Mouse (Mus musculus): ENCODE data around the gene B4galnt4. TPM values are rescaled to one million over a fixed set of nuclear protein-coding genes. Genes with fewer than 3 reads are reported as not detected.

Gene B4galnt4
- polyA plus RNA-seq, 1 experiment from 2014 or later, result 1.2 TPM

DNA sequence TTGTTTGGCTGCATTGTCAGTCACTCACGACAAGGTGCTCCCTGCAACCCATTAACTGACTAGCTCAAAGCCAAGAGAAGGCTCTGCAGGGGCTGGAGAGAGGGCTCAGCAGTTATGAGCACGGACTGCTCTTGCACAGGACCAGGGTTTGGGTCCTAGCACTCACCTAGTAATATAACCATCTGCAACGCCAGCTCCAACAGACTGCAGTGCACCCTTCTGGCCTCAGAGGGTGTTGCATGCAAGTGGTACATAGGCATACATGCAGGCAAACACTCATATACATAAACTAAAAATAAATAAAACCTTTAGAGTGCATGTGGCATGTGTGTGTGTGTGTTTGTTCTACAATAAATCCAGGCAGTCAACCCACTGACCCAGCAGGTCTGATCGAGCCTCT is 5.1 kb upstream of the B4galnt4 start:
- TF ChIP-seq CTCF (IDR thresholded peaks at IDR 0.05; ENCODE audit: low read depth) (peak; percentile 40; the same call in 1 of the 2 replicates), EP300 (optimal IDR thresholded peaks at IDR 0.05) (no peak)
- no peak for ATAC-seq (ENCODE audit: low FRiP score, low TSS enrichment)
- Histone ChIP-seq H3K27ac (replicated peaks) (no peak overlapping the region), H3K9ac (ENCODE audit: low read length) (no peak overlapping the region), H3K4me2 (replicated peaks; ENCODE audit: low read depth) (no peak overlapping the region), H3K9me3 (ENCODE audit: control insufficient read depth, low read length) (no peaks in the 10 kb centered on the region), H3K36me3 (ENCODE audit: control insufficient read depth, insufficient read depth, low read length) (no peaks in the 10 kb centered on the region), H3K27me3 (ENCODE audit: control insufficient read depth, insufficient read depth, low read length) (no peaks in the 10 kb centered on the region), H3K4me3 (ENCODE audit: low read depth, low read length) (no peak overlapping the region), H3K4me1 (replicated peaks; ENCODE audit: control insufficient read depth, insufficient read depth) (0 out of 2 replicates have a peak, but pooled peaks cover 4% of the 10 kb centered on the region)
- 76% methylated on average over 4 of the region's 4 CpGs for WGBS
- no peak for DNase-seq (ENCODE audit: low spot score)

DNA sequence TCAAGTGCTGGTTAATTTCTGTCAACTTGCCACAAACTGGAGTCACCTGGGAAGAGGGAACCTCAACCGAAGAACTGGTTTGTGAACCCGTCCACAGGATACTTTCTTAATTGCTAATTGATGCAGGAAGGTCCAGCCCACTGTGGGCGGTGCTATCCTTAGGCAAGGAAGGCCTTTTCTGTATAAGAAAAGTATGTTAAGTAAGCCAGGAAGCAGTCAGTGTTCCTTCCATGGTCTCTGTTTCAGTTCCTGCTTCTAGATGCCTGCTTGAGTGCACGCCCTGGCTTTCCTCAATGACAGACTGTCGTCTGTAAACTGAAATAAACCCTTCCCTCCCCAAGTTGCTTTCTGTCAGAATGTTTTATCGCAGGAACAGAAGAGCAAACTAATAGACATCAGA is 3.9 kb upstream of the B4galnt4 start:
- Histone ChIP-seq H3K4me3 (ENCODE audit: low read depth, low read length) (no peak overlapping the region), H3K4me1 (replicated peaks; ENCODE audit: control insufficient read depth, insufficient read depth) (0 out of 2 replicates have a peak, but pooled peaks cover 4% of the 10 kb centered on the region), H3K27me3 (ENCODE audit: control insufficient read depth, insufficient read depth, low read length) (no peaks in the 10 kb centered on the region), H3K4me2 (replicated peaks; ENCODE audit: low read depth) (no peak overlapping the region), H3K36me3 (ENCODE audit: control insufficient read depth, insufficient read depth, low read length) (no peaks in the 10 kb centered on the region), H3K9me3 (ENCODE audit: control insufficient read depth, low read length) (no peaks in the 10 kb centered on the region), H3K9ac (ENCODE audit: low read length) (no peak overlapping the region), H3K27ac (replicated peaks) (no peak overlapping the region)
- ATAC-seq (ENCODE audit: low FRiP score, low TSS enrichment) (no peak), DNase-seq (ENCODE audit: low spot score) (no peak)
- WGBS, result 77% methylated on average over 6 of the region's 6 CpGs
- no peak for TF ChIP-seq CTCF (IDR thresholded peaks at IDR 0.05; ENCODE audit: low read depth)
- no peak for TF ChIP-seq EP300 (optimal IDR thresholded peaks at IDR 0.05)

DNA sequence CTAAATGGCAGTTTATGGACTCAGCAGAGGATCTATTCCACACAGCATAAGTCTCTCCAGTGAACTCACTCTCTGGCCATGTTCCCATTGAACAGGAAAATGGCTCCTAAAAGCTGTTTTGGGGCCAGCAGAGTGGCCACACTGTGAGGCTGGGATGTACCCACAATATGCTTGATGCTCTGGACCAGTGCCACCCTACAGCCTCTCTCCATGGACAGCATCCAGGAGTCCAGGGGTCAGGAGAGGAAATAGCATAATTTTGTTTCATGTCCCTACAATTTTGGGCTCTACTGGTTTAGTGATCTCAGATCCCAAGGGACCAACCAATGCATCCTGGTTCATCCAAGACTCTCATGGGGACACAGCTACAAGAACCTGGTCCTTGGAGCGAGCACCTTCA is 3.4 kb upstream of the B4galnt4 start:
- H3K9ac ChIP-seq (ENCODE audit: low read length), result no peak overlapping the region
- no peak overlapping the region for H3K27ac ChIP-seq (replicated peaks)
- TF ChIP-seq EP300 (optimal IDR thresholded peaks at IDR 0.05) (no peak), CTCF (IDR thresholded peaks at IDR 0.05; ENCODE audit: low read depth) (no peak)
- no peaks in the 10 kb centered on the region for H3K36me3 ChIP-seq (ENCODE audit: control insufficient read depth, insufficient read depth, low read length)
- H3K4me3 ChIP-seq (ENCODE audit: low read depth, low read length), result no peak overlapping the region
- no peak for ATAC-seq (ENCODE audit: low FRiP score, low TSS enrichment)
- H3K27me3 ChIP-seq (ENCODE audit: control insufficient read depth, insufficient read depth, low read length), result no peaks in the 10 kb centered on the region
- H3K9me3 ChIP-seq (ENCODE audit: control insufficient read depth, low read length), result no peaks in the 10 kb centered on the region
- DNase-seq (ENCODE audit: low spot score), result no peak
- H3K4me2 ChIP-seq (replicated peaks; ENCODE audit: low read depth), result no peak overlapping the region
- 0 out of 2 replicates have a peak, but pooled peaks cover 4% of the 10 kb centered on the region for H3K4me1 ChIP-seq (replicated peaks; ENCODE audit: control insufficient read depth, insufficient read depth)
- WGBS, result 89% methylated on average over 1 of the region's 1 CpGs

DNA sequence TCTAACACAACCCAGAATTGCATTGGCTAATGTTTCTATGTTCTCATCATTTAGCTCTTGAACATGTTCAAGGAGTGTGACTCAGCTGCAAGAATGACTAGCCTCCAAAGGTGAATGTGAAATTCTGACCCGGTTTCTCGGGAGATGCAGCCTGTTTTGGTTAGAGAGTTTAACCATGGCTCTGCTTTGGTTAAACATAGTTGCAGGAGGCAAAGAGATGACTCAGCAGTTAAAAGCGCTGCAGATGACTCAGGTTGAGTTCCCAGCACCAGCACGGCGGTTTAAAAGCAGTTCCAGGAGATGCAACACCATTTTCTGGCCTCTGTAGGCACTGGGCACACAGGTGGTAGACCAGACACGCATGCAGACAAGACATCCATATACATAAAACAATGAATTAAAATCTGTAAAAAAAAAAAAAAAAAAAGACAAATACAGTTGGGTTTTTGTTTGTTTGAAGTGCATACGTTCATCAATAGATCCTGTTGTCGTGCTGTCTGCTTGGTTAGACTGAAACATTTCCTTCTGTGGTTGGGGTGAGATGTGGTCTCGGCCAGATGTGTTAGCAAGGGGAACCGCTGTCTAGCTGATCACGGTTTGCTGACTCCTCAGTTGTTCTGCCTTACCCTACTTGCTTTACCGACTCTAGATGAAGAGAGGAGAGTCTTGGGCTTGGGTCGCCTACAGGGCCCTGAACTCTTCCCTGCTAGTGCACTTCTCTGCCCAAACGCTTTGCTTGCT is 2.1 kb upstream of the B4galnt4 start:
- Histone ChIP-seq H3K27me3 (ENCODE audit: control insufficient read depth, insufficient read depth, low read length) (no peaks in the 10 kb centered on the region), H3K27ac (replicated peaks) (no peak overlapping the region), H3K9me3 (ENCODE audit: control insufficient read depth, low read length) (no peaks in the 10 kb centered on the region), H3K4me3 (ENCODE audit: low read depth, low read length) (no peak overlapping the region), H3K4me1 (replicated peaks; ENCODE audit: control insufficient read depth, insufficient read depth) (0 out of 2 replicates have a peak, but pooled peaks cover 4% of the 10 kb centered on the region), H3K9ac (ENCODE audit: low read length) (no peak overlapping the region), H3K36me3 (ENCODE audit: control insufficient read depth, insufficient read depth, low read length) (no peaks in the 10 kb centered on the region), H3K4me2 (replicated peaks; ENCODE audit: low read depth) (no peak overlapping the region)
- no peak for DNase-seq (ENCODE audit: low spot score)
- no peak for ATAC-seq (ENCODE audit: low FRiP score, low TSS enrichment)
- WGBS, result 87% methylated on average over 14 of the region's 14 CpGs
- TF ChIP-seq EP300 (optimal IDR thresholded peaks at IDR 0.05) (no peak), CTCF (IDR thresholded peaks at IDR 0.05; ENCODE audit: low read depth) (no peak)

DNA sequence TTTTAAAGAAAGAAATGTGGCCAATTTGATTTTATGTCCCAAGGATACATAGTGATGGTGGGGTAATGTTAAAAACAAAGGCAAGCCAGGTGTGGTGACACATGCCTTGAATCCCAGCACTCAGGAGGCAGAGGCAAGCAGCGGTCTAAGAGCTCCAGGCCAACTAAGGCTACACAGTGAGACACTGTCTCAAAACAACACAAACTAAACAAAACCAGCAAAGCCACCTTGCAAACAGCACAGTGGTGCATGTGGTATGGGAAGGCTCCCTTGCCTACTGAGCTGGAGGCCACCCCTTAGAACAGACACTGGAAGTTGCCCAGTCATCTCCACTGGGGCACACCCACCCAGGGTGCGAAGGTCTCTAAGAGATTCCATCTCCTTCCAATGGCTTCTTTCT is 975 bp upstream of the B4galnt4 start:
- Histone ChIP-seq H3K27me3 (ENCODE audit: control insufficient read depth, insufficient read depth, low read length) (no peaks in the 10 kb centered on the region), H3K9me3 (ENCODE audit: control insufficient read depth, low read length) (no peaks in the 10 kb centered on the region), H3K4me2 (replicated peaks; ENCODE audit: low read depth) (peak overlapping the region; percentile 97; the same call in 1 of the 2 replicates), H3K9ac (ENCODE audit: low read length) (no peak overlapping the region), H3K27ac (replicated peaks) (no peak overlapping the region), H3K4me3 (ENCODE audit: low read depth, low read length) (no peak overlapping the region; the same call in 1 of the 2 replicates), H3K4me1 (replicated peaks; ENCODE audit: control insufficient read depth, insufficient read depth) (0 out of 2 replicates have a peak, but pooled peaks cover 4% of the 10 kb centered on the region), H3K36me3 (ENCODE audit: control insufficient read depth, insufficient read depth, low read length) (no peaks in the 10 kb centered on the region)
- WGBS, result 62% methylated on average over 2 of the region's 2 CpGs
- DNase-seq (ENCODE audit: low spot score), result no peak
- TF ChIP-seq CTCF (IDR thresholded peaks at IDR 0.05; ENCODE audit: low read depth), result no peak
- TF ChIP-seq EP300 (optimal IDR thresholded peaks at IDR 0.05), result no peak
- 0 out of 2 replicates have a peak, but pooled peaks have one; percentile 25 for ATAC-seq (ENCODE audit: low FRiP score, low TSS enrichment)

DNA sequence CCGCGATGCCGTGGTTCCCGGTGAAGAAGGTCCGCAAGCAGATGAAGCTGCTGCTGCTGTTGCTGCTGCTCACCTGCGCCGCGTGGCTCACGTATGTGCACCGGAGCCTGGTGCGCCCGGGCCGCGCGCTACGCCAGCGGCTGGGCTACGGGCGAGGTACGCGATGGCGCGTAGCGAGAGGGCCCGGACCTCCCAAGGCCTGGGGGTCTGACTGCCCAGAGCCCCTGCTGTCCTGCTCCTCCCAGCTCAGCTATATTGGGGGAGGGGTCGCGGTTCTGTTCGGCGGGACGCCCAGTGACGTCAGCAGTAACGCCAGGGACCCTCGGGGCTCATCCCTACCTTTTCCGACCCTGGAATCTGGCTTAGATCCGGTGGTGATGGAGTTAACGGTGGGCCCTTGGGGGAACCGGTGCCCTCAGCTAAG is 377 bp downstream of the B4galnt4 start:
- TF ChIP-seq CTCF (IDR thresholded peaks at IDR 0.05; ENCODE audit: low read depth) (no peak), EP300 (optimal IDR thresholded peaks at IDR 0.05) (no peak)
- ATAC-seq (ENCODE audit: low FRiP score, low TSS enrichment), result 0 out of 2 replicates have a peak, but pooled peaks have one; percentile 24
- no peak overlapping the region for H3K27ac ChIP-seq (replicated peaks)

More for the DNA sequence above, 377 bp downstream of the B4galnt4 start:
- H3K4me1 ChIP-seq (replicated peaks; ENCODE audit: control insufficient read depth, insufficient read depth), result 0 out of 2 replicates have a peak, but pooled peaks cover 4% of the 10 kb centered on the region
- under 1% methylated on average over 37 of the region's 37 CpGs for WGBS
- DNase-seq (ENCODE audit: low spot score), result no peak
- no peaks in the 10 kb centered on the region for H3K36me3 ChIP-seq (ENCODE audit: control insufficient read depth, insufficient read depth, low read length)
- peak overlapping the region; percentile 97 for H3K4me2 ChIP-seq (replicated peaks; ENCODE audit: low read depth)
- peak overlapping the region; percentile 48 for H3K4me3 ChIP-seq (ENCODE audit: low read depth, low read length)
- H3K9ac ChIP-seq (ENCODE audit: low read length), result peak overlapping the region; percentile 59
- H3K9me3 ChIP-seq (ENCODE audit: control insufficient read depth, low read length), result no peaks in the 10 kb centered on the region
- H3K27me3 ChIP-seq (ENCODE audit: control insufficient read depth, insufficient read depth, low read length), result no peaks in the 10 kb centered on the region
